Mouse (Mus musculus) hindbrain, embryonic 11.5 days (tissue): Measurements from ENCODE around the gene Hist1h1d. TPM values are rescaled to one million over a fixed set of nuclear protein-coding genes. Genes with fewer than 3 reads are reported as not detected.
A peak's percentile ranks its signal among the peaks of the same experiment; 100 is the strongest.

Experiments
- ATAC-seq: fragments of 200-750 bp; cut with Nextera tagmentation; 2 replicates; pipeline ENCODE4 v1.8.0; 2017; ENCODE audit warnings: mild to moderate bottlenecking, moderate TSS enrichment, moderate library complexity; ENCODE audit not compliant: low FRiP score
- DNase-seq: peaks from one replicate; pipeline ENCODE4 v3.0.0-alpha.2; 2015; ENCODE audit warnings: low spot score
- H3K27ac ChIP-seq: fragments of 300-500 bp; sonication (generic); 2 replicates; pipeline ENCODE4 v1.5.1; 2014; ENCODE audit warnings: mild to moderate bottlenecking, low read depth, low read length
- H3K27me3 ChIP-seq: fragments of 300-500 bp; sonication (generic); 2 replicates; pipeline ENCODE4 v1.6.1; 2014; ENCODE audit warnings: mild to moderate bottlenecking, low read length, moderate library complexity, mixed read lengths; ENCODE audit not compliant: control insufficient read depth, insufficient read depth
- H3K36me3 ChIP-seq: fragments of 300-500 bp; sonication (generic); 2 replicates; pipeline ENCODE4 v1.6.1; 2014; ENCODE audit warnings: mild to moderate bottlenecking, low read length, moderate library complexity, mixed read lengths; ENCODE audit not compliant: control insufficient read depth, insufficient read depth
- H3K4me1 ChIP-seq: fragments of 300-500 bp; sonication (generic); replicated peaks from 2 replicates; pipeline ENCODE4 v1.6.1; 2014; ENCODE audit warnings: low read length, mixed read lengths; ENCODE audit not compliant: control insufficient read depth, insufficient read depth
- H3K4me2 ChIP-seq: fragments of 300-500 bp; sonication (generic); replicated peaks from 2 replicates; pipeline ENCODE4 v1.6.1; 2014; ENCODE audit warnings: mild to moderate bottlenecking, low read depth, low read length
- H3K4me3 ChIP-seq: fragments of 300-500 bp; sonication (generic); 2 replicates; pipeline ENCODE4 v1.5.1; 2014; ENCODE audit warnings: low read depth, low read length
- H3K9ac ChIP-seq: fragments of 300-500 bp; sonication (generic); 2 replicates; pipeline ENCODE4 v1.6.1; 2014; ENCODE audit warnings: low read depth, low read length
- H3K9me3 ChIP-seq: fragments of 300-500 bp; sonication (generic); 2 replicates; pipeline ENCODE4 v1.6.1; 2016; ENCODE audit warnings: low read length; ENCODE audit not compliant: control insufficient read depth
- WGBS: fragments of 180-500 bp; shearing (Covaris S2); extraction: QIAGEN DNeasy Blood & Tissue Kit; methylation state at CpG from one replicate; pipeline ENCODE4 v1.1.7; 2014; 5-methylcytosine and 5-hydroxymethylcytosine counted together
- polyA plus RNA-seq: library from polyadenylated mRNA; unstranded; fragments of >200 nt; fragmentation: Nextera tagmentation; extraction: Ambion mirVana; gene quantifications from 2 replicates; pipeline ENCODE4 v1.2.1, GENCODE M21; 2014

The Hist1h1d gene
- polyA plus RNA-seq, 1 experiment from 2014 or later, result 0.56 TPM

DNA sequence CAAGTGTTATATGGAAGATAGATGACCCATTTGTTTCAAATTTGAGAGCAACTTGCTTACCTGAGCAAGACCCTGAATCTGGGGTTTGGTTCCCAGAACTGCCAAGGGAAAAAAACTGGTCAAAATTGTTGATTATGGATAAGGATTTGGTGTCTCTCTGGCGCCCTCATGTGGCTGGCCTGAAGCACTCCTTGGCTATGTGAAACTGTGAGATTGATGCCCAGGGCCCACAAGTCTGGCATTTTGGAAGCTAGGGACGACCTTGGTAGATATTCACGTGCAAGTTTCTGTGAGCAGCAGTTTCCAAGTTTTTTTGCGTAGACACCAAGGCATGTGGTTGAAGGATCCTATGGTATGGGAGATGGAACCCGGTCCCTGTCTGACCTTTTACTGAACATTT lies 28.4 kb upstream of the Hist1h1d start:
- 0 out of 2 replicates have a peak, but pooled peaks have one; percentile 11 for ATAC-seq
- H3K4me3 ChIP-seq, result no peak overlapping the region
- no peaks in the 10 kb centered on the region for H3K9me3 ChIP-seq
- H3K27ac ChIP-seq, result no peak overlapping the region
- no peak overlapping the region for H3K4me2 ChIP-seq
- WGBS, result 10% methylated on average over 5 of the region's 5 CpGs
- H3K27me3 ChIP-seq, result no peaks in the 10 kb centered on the region
- H3K36me3 ChIP-seq, result no peaks in the 10 kb centered on the region
- no peak overlapping the region for H3K9ac ChIP-seq
- DNase-seq, result peak; percentile 86
- no peaks in the 10 kb centered on the region; the same call in 1 of the 2 replicates for H3K4me1 ChIP-seq

DNA sequence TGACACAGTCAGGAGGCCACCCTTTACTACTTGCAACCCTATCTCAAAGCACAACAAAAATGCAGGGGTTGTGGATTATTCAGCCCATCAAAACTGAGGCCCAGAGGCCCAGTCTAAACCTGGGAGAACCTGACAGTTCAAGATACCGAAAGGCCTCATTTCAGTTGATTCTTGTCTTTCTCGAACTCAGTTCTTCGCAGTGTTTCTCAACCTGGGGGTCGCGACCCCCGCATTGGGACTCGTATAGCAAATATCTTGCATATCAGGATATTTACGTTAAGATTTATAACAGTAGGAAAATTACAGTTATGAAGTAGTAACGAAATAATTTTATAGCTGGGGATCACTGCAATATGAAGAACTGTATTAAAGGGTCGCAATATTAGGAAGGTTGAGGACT lies 27.2 kb upstream of the Hist1h1d start:
- Histone ChIP-seq H3K4me3 (peak overlapping the region; percentile 32), H3K27me3 (no peaks in the 10 kb centered on the region), H3K9ac (no peak overlapping the region), H3K4me2 (peak overlapping the region; percentile 20), H3K36me3 (no peaks in the 10 kb centered on the region), H3K27ac (no peak overlapping the region), H3K4me1 (no peaks in the 10 kb centered on the region; the same call in 1 of the 2 replicates), H3K9me3 (no peaks in the 10 kb centered on the region)
- WGBS, result 2% methylated on average over 10 of the region's 10 CpGs
- ATAC-seq (no peak), DNase-seq (peak; percentile 74)

DNA sequence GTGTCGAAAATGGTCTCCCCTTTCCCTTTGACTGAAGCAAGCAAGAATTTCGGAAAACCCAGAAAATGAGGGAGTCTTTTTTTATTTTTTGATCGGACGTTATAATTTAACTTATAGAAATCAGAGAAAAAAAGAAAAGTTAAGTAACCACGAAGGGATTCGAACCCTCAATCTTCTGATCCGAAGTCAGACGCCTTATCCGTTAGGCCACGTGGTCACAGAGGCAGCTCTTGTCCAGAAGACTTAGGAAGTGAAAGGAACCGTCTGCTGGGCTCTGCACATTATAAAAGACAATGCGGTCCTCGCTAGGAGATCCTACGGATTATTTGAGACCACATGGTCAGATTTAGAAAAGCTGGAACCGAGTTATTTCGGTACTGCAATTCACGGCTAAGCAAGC lies 26.8 kb upstream of the Hist1h1d start:
- Histone ChIP-seq H3K27ac (no peak overlapping the region), H3K4me1 (no peaks in the 10 kb centered on the region; the same call in 1 of the 2 replicates), H3K36me3 (no peaks in the 10 kb centered on the region), H3K9ac (peak overlapping the region; percentile 58), H3K4me2 (peak overlapping the region; percentile 37), H3K9me3 (no peaks in the 10 kb centered on the region), H3K4me3 (peak overlapping the region; percentile 32), H3K27me3 (no peaks in the 10 kb centered on the region)
- DNase-seq (peak; percentile 97), ATAC-seq (peak; percentile 48; the same call in 1 of the 2 replicates)
- under 1% methylated on average over 17 of the region's 17 CpGs for WGBS

DNA sequence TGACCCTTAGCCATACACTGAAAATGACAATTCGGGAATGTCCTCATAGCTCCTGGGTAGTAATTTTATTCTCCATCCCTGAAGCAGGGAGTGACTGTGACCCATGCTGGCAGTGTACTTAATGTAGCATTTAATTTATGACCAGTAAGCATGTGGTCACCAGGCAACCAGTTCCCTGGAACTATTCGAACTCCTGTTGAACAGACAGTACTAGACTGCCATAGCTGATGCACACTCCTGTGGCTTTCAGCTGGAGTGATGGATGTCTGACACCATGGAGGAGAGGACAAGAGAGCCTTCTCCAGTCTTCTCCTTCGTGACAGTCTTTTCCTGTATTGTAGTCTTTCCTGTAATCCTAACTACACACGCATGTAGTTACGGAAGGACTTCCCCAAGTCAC lies 24.1 kb upstream of the Hist1h1d start:
- Histone ChIP-seq H3K27ac (no peak overlapping the region), H3K4me3 (no peak overlapping the region), H3K36me3 (no peaks in the 10 kb centered on the region), H3K4me1 (peaks cover 4% of the 10 kb centered on the region), H3K9me3 (no peaks in the 10 kb centered on the region), H3K4me2 (0 out of 2 replicates have a peak overlapping the region, but pooled peaks have one; percentile 6), H3K27me3 (no peaks in the 10 kb centered on the region), H3K9ac (no peak overlapping the region)
- 79% methylated on average over 5 of the region's 5 CpGs for WGBS
- ATAC-seq (no peak), DNase-seq (peak; percentile 33)

DNA sequence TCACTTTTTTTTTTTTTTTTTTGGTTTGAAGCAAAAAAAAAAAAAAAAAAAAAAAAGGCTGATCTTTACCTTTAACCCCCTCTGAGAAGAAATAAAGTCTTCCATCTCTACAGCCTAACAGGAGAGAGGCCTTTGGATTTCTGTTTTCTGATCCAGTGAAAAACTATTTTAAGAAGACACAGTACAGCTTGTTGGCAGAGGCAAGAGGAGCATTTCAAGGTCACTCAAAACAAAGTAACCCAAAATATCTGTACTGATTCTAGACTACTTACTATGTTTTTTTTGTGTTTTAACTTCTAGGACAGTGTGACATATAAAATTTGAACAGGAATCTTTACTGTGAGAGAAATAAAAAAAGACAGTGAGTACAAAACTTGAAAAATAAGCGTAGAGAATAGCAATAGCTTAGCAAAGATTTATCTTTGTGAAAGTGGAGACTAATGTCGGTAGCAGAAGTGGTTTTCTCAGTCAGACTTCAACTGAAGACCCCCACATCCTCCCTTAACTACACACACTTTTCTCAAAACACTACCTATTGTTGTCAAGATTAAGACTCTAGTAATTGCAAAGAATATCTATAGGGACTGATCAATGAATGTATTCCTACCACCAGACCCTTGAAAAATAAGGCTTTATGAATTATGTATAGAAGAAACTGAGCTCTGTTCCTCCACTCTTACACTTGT lies 23.4 kb upstream of the Hist1h1d start:
- Histone ChIP-seq H3K4me1 (peaks cover 6% of the 10 kb centered on the region), H3K4me2 (peak overlapping the region; percentile 36), H3K9ac (peak overlapping the region; percentile 86), H3K36me3 (no peaks in the 10 kb centered on the region), H3K27me3 (no peaks in the 10 kb centered on the region), H3K27ac (peak overlapping the region; percentile 92; the same call in 1 of the 2 replicates), H3K4me3 (peak overlapping the region; percentile 63), H3K9me3 (no peaks in the 10 kb centered on the region)
- 34% methylated on average over 2 of the region's 2 CpGs for WGBS
- ATAC-seq (no peak), DNase-seq (peak; percentile 28)

DNA sequence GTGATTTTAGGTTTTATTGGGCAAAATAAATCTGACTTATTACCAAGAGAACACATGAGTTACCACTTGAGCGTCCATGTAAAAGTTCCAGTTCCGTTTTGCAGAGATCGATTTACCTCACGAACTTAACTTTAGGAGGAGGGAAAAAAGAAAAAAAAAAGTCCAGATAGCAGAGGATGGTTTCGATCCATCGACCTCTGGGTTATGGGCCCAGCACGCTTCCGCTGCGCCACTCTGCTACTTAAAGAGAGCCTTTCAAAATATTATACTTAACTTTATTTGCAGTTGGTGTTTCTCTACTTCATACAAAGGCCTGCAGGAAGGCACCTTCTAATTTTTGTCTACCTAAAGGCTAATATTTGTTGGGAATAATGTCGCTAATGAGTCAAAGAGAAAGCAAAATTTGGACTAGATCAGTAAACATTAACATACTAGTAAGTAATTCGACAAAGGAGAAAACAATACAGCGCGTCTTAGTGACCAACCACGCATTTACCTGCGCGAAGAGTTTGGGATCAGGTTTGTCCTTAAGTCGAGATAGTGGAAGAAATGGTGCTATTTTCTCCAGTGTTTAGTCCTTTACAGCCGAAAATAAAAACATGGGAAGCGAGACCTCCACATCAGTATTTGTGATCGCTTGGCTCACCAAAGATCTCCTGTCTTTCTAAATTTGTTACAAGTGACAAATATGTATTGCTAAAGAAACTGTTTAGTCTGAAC lies 22.7 kb upstream of the Hist1h1d start:
- peak; percentile 72 for DNase-seq

DNA sequence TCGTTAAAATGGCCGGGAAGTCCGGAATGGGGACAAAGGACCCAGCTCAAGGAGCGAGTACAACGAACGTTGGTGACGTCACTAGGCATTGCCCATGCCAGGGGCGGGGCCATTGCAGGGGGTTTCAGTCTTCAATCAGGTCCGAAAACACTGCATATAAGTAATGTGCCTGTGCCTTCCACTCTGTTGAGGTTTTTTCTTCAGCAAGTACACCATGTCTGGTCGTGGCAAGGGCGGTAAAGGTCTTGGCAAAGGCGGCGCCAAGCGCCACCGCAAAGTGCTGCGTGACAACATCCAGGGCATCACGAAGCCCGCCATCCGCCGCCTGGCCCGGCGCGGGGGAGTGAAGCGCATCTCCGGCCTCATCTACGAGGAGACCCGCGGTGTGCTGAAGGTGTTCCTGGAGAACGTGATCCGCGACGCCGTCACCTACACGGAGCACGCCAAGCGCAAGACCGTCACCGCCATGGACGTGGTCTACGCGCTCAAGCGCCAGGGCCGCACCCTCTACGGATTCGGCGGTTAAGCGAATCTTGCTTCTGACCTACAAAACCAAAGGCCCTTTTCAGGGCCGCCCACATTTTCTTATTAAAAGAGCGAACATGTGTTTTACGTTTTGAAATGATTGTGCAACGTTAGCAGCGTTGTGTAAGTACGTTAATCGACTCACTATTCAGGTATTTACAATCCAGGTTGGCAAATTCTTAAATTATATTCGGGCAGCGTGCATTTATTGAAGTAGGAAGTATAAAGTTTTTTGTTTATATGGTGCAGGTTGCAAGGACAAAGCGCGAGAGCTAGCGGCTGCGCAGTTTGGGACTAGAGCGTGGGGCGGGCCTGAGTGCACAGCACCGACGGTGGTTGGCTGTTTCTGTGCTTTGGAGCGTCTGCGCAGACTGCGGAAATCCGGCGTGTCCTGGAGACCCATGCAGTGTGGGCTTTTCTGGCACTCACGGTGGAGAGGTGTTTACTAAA lies 21.9 kb upstream of the Hist1h1d start, which contains the start of gene Hist1h4h:
Hist1h4h (plus strand) TSS at position 150 of the 975 bp plus-strand sequence.
- Histone ChIP-seq H3K36me3 (no peaks in the 10 kb centered on the region), H3K27me3 (no peaks in the 10 kb centered on the region), H3K9me3 (no peaks in the 10 kb centered on the region), H3K4me3 (peak within 1 kb of the TSS; percentile 63), H3K27ac (peak within 1 kb of the TSS; percentile 92), H3K4me1 (peaks cover 6% of the 10 kb centered on the region), H3K4me2 (peak within 1 kb of the TSS; percentile 67), H3K9ac (peak within 1 kb of the TSS; percentile 86)
- under 1% methylated on average over 56 of the region's 70 CpGs for WGBS
- peak; percentile 76 for ATAC-seq
- DNase-seq, result peak; percentile 98

More for the DNA sequence above, 22.7 kb upstream of the Hist1h1d start:
- Histone ChIP-seq H3K9me3 (no peaks in the 10 kb centered on the region), H3K9ac (peak overlapping the region; percentile 86), H3K27ac (peak overlapping the region; percentile 92), H3K36me3 (no peaks in the 10 kb centered on the region), H3K4me1 (peaks cover 6% of the 10 kb centered on the region), H3K27me3 (no peaks in the 10 kb centered on the region), H3K4me2 (peak overlapping the region; percentile 36), H3K4me3 (peak overlapping the region; percentile 63)
- under 1% methylated on average over 20 of the region's 20 CpGs for WGBS
- no peak for ATAC-seq
